Comparison of ENCODE assay signal across 32 mouse cellular contexts in genomic region chr1:83803345-83804041, GRCm38 (mm10).
"Had no signal": no experiment of that assay in that cellular context is flagged by ENCODE, and none has a peak within 500 bp of the region (broad histone marks: within the 10 kb centered on the region; RNA-seq: fewer than 3 reads in every experiment).

No protein-coding gene starts in this region.

- H3K4me3 ChIP-seq: limb, embryonic 10.5 days; limb, embryonic 12.5 days; limb, embryonic 13.5 days; limb, embryonic 15.5 days; liver, embryonic 12.5 days; liver, embryonic 13.5 days; liver, embryonic 15.5 days; lung, embryonic 15.5 days; megakaryocyte, embryonic 14.5 days; midbrain, embryonic 10.5 days; midbrain, embryonic 12.5 days; midbrain, embryonic 13.5 days; midbrain, embryonic 15.5 days; myocyte; neural tube, embryonic 12.5 days had no signal

- H3K36me3 ChIP-seq: limb, embryonic 10.5 days; limb, embryonic 12.5 days; limb, embryonic 13.5 days; limb, embryonic 15.5 days; liver, embryonic 12.5 days; liver, embryonic 13.5 days; liver, embryonic 15.5 days; lung, embryonic 15.5 days; midbrain, embryonic 10.5 days; midbrain, embryonic 12.5 days; midbrain, embryonic 13.5 days; midbrain, embryonic 15.5 days; neural tube, embryonic 12.5 days had no signal

- H3K9ac ChIP-seq: limb, embryonic 12.5 days; limb, embryonic 13.5 days; limb, embryonic 15.5 days; liver, embryonic 12.5 days; liver, embryonic 13.5 days; liver, embryonic 14.5 days; liver, embryonic 15.5 days; liver, postnatal 0 days; lung, embryonic 14.5 days; lung, embryonic 15.5 days; midbrain, embryonic 12.5 days; midbrain, embryonic 13.5 days; midbrain, embryonic 15.5 days; neural tube, embryonic 12.5 days had no signal

- H3K9me3 ChIP-seq: limb, embryonic 10.5 days; limb, embryonic 12.5 days; limb, embryonic 13.5 days; limb, embryonic 15.5 days; liver, embryonic 12.5 days; liver, embryonic 13.5 days; liver, embryonic 15.5 days; lung, embryonic 15.5 days; midbrain, embryonic 10.5 days; midbrain, embryonic 12.5 days; midbrain, embryonic 13.5 days; midbrain, embryonic 15.5 days; neural tube, embryonic 12.5 days had no signal

- H3K4me2 ChIP-seq: limb, embryonic 12.5 days; limb, embryonic 13.5 days; limb, embryonic 15.5 days; liver, embryonic 11.5 days; liver, embryonic 12.5 days; liver, embryonic 13.5 days; liver, embryonic 15.5 days; lung, embryonic 14.5 days; lung, embryonic 15.5 days; midbrain, embryonic 11.5 days; midbrain, embryonic 12.5 days; midbrain, embryonic 13.5 days; midbrain, embryonic 15.5 days; neural tube, embryonic 12.5 days had no signal

- H3K4me1 ChIP-seq: limb, embryonic 10.5 days; limb, embryonic 12.5 days; limb, embryonic 13.5 days; limb, embryonic 15.5 days; liver, embryonic 12.5 days; liver, embryonic 13.5 days; liver, embryonic 15.5 days; lung, embryonic 15.5 days; megakaryocyte, embryonic 14.5 days; midbrain, embryonic 10.5 days; midbrain, embryonic 12.5 days; midbrain, embryonic 13.5 days; midbrain, embryonic 15.5 days; neural tube, embryonic 12.5 days had no signal

- H3K27me3 ChIP-seq: limb, embryonic 12.5 days; limb, embryonic 13.5 days; limb, embryonic 15.5 days; liver, embryonic 12.5 days; liver, embryonic 13.5 days; liver, embryonic 15.5 days; lung, embryonic 15.5 days; megakaryocyte, embryonic 14.5 days; midbrain, embryonic 12.5 days; midbrain, embryonic 13.5 days; midbrain, embryonic 15.5 days; neural tube, embryonic 12.5 days had no signal

- ATAC-seq: liver, embryonic 12.5 days; liver, postnatal 0 days; lung, postnatal 0 days; midbrain, embryonic 13.5 days; midbrain, embryonic 15.5 days; midbrain, embryonic 16.5 days had no signal

- H3K27ac ChIP-seq: limb, embryonic 10.5 days; limb, embryonic 12.5 days; limb, embryonic 13.5 days; limb, embryonic 15.5 days; liver, embryonic 12.5 days; liver, embryonic 13.5 days; liver, embryonic 14.5 days; liver, embryonic 15.5 days; lung, embryonic 15.5 days; macrophage; midbrain, embryonic 10.5 days; midbrain, embryonic 12.5 days; midbrain, embryonic 13.5 days; midbrain, embryonic 15.5 days; neural tube, embryonic 12.5 days had no signal

- DNase-seq: left cerebral cortex, postnatal 4 days; liver; liver, embryonic 13.5 days; liver, postnatal 0 days; lung, adult 18-20 months; lung, adult 2 months; lung, embryonic 14.5 days; lung, postnatal 10 days; lung, postnatal 14 days; lung, postnatal 36 days; lung, postnatal 4 days; midbrain, embryonic 14.5 days had no signal
